Mouse (Mus musculus) kidney, adult 2 months (tissue): Measurements from ENCODE around the gene Dhh.

Experiments
- CTCF ChIP-seq: fragments of 200-500 bp; conservative IDR thresholded peaks from 2 replicates; pipeline ENCODE4 v1.5.1; 2011; ENCODE audit warnings: low read depth, mild to moderate bottlenecking, control low read depth, low read length, moderate library complexity, mixed read lengths; ENCODE audit not compliant: insufficient read depth, insufficient read length
- POLR2A ChIP-seq: fragments of 200-500 bp; IDR thresholded peaks from one replicate; pipeline ENCODE4 v1.6.1; 2011; ENCODE audit warnings: low read depth, low read length, control low read depth

GRCm38 (mm10) chr15:98886667-98887387 is 11.5 kb downstream of the Dhh start:
- TF ChIP-seq POLR2A (no peak), CTCF (no peak)
